Mouse (Mus musculus) ES-Bruce4 (cell line): Measurements from ENCODE around the gene Echdc3.

ENCODE experiments used
- CTCF ChIP-seq: IDR thresholded peaks from one replicate; pipeline ENCODE4 v1.8.1; 2011; ENCODE audit warnings: low read depth, low read length
- POLR2A ChIP-seq: IDR thresholded peaks from one replicate; pipeline ENCODE4 v1.8.1; 2011; ENCODE audit warnings: low read length; ENCODE audit not compliant: insufficient read depth

DNA sequence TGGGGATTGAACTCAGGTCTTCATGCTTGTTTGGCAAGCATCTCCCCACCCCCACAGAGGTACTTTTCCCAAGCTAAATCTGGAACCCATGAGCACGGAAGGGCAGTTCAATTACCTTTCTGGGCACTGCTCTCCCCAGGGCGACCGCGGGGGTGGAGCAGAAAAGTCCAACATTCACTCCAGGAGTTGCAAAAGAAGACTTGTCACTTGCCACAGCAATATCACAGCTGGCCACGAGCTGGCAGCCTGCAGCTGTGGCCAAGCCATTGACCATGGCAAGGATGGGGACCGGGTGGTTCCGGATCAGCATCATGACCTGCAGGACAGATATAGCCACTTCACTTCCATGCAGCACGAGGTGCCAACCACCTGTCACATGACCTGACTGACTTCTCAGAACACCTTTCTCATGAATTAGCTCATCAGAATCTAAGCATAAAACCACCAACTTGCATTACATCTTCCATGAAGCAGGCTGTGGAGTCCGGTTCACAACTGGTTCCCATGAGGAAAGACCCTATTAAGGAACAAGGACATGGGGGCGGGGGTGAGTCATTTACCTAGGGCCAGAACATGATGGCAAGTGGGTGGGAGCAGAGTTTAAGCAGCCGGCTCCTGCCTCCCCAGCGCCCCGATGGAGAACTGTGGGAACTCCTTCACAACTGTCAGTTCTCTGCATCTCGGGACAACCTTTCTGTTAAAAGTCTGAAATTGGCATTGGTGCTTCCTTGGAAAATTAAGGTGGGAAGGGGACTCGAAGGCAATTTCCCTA, 17.2 kb downstream of the Echdc3 start:
- no peak for TF ChIP-seq CTCF
- TF ChIP-seq POLR2A: no peak
